In the genomic region with DNA sequence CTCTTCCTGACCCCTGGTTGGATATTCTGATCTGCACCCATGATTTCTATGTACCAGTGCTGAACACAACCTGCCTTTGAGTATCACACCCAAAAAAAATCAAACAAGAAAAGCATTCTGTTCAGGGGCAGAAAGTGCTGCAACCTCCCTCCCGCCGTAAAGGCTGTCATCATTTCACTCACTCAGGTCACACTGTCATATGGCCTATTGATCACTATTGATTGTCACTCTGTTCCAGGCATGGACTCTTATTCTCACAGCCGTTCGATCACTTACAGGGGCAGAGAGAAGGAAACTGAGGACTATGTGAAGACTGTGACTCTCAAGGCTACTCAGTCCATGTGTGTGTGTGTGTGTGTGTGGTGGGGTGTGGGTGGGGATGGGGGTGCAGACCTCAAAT, we compare ENCODE assay signal across 24 mouse cellular contexts. TPM values are rescaled to one million over a fixed set of nuclear protein-coding genes. Genes with fewer than 3 reads are reported as not detected.
DNase-seq lines count a peak whose midpoint lies in the region; ATAC-seq and TF ChIP-seq lines count a peak whose summit lies in the region.
"Had no signal": no experiment of that assay in that cellular context is flagged by ENCODE, and none has a peak within 500 bp of the region (broad histone marks: within the 10 kb centered on the region; RNA-seq: fewer than 3 reads in every experiment).

No protein-coding gene starts in this region.

- H3K36me3 ChIP-seq in liver, adult 2 months (ENCODE audit: control insufficient read depth, insufficient read depth, low read length): no peaks in the 10 kb centered on the region; the same call in 1 of the 2 replicates
- H3K36me3 ChIP-seq in liver, embryonic 11.5 days (ENCODE audit: control insufficient read depth, insufficient read depth, low read length): no peaks in the 10 kb centered on the region
- no peaks in the 10 kb centered on the region for H3K36me3 ChIP-seq in liver, embryonic 16.5 days (ENCODE audit: control insufficient read depth, insufficient read depth)
- H3K36me3 ChIP-seq in liver, embryonic 12.5 days: no peaks in the 10 kb centered on the region
- no peaks in the 10 kb centered on the region for H3K36me3 ChIP-seq in liver, postnatal 0 days (replicated peaks; ENCODE audit: insufficient read depth, low read length)
- H3K36me3 ChIP-seq: G1E had no signal

- no peaks in the 10 kb centered on the region for H3K9me3 ChIP-seq in liver, embryonic 11.5 days (ENCODE audit: control insufficient read depth, low read length)
- no peaks in the 10 kb centered on the region for H3K9me3 ChIP-seq in liver, embryonic 16.5 days (replicated peaks; ENCODE audit: control insufficient read depth, low read length)
- no peaks in the 10 kb centered on the region for H3K9me3 ChIP-seq in liver, embryonic 12.5 days (replicated peaks)
- H3K9me3 ChIP-seq in liver, postnatal 0 days (ENCODE audit: low read length): no peaks in the 10 kb centered on the region

- peak overlapping the region; percentile 81 for H3K9ac ChIP-seq in liver, adult 2 months (ENCODE audit: low read depth, low read length)
- no peak overlapping the region for H3K9ac ChIP-seq in liver, embryonic 11.5 days (ENCODE audit: low read depth, low read length)
- no peak overlapping the region for H3K9ac ChIP-seq in liver, embryonic 16.5 days (ENCODE audit: low read depth, low read length)
- no peak overlapping the region for H3K9ac ChIP-seq in liver, embryonic 12.5 days
- H3K9ac ChIP-seq in liver, postnatal 0 days (replicated peaks): no peak overlapping the region

- no peak overlapping the region; the same call in 1 of the 2 replicates for H3K4me3 ChIP-seq in liver, adult 2 months (ENCODE audit: insufficient read depth, low read depth, low read length)
- H3K4me3 ChIP-seq in liver, embryonic 11.5 days (ENCODE audit: low read depth, low read length): no peak overlapping the region
- no peak overlapping the region for H3K4me3 ChIP-seq in liver, embryonic 16.5 days (ENCODE audit: low read depth, low read length)
- no peak overlapping the region for H3K4me3 ChIP-seq in liver, embryonic 12.5 days
- H3K4me3 ChIP-seq in liver, postnatal 0 days (ENCODE audit: low read depth, low read length): no peak overlapping the region

- no peak overlapping the region for H3K4me2 ChIP-seq in liver, embryonic 11.5 days
- peak overlapping the region; percentile 38 for H3K4me2 ChIP-seq in liver, embryonic 16.5 days (ENCODE audit: low read depth, low read length)
- no peak overlapping the region for H3K4me2 ChIP-seq in liver, embryonic 12.5 days
- H3K4me2 ChIP-seq in liver, postnatal 0 days (ENCODE audit: low read depth, low read length): peak overlapping the region; percentile 32

- H3K79me2 ChIP-seq in liver, adult 2 months (ENCODE audit: control insufficient read depth, insufficient read depth, low read length): peaks cover 19% of the 10 kb centered on the region; the same call in 1 of the 2 replicates

- H3K27me3 ChIP-seq in liver, adult 2 months (ENCODE audit: control insufficient read depth, insufficient read depth, low read length): no peaks in the 10 kb centered on the region
- no peaks in the 10 kb centered on the region for H3K27me3 ChIP-seq in liver, embryonic 11.5 days (replicated peaks; ENCODE audit: control insufficient read depth, insufficient read depth, low read length)
- no peaks in the 10 kb centered on the region for H3K27me3 ChIP-seq in liver, embryonic 16.5 days (ENCODE audit: control insufficient read depth, insufficient read depth, low read depth, low read length)
- no peaks in the 10 kb centered on the region for H3K27me3 ChIP-seq in liver, embryonic 12.5 days (replicated peaks)
- no peaks in the 10 kb centered on the region for H3K27me3 ChIP-seq in liver, postnatal 0 days (ENCODE audit: insufficient read depth, low read length)
- H3K27me3 ChIP-seq: CH12.LX had no signal

- no peak for TF ChIP-seq EP300 in liver, postnatal 0 days (IDR thresholded peaks at IDR 0.05; ENCODE audit: low read depth)

- WGBS in liver, adult 2 months: 21% methylated on average over 4 of the region's 4 CpGs
- WGBS in liver, embryonic 11.5 days: 68% methylated on average over 4 of the region's 4 CpGs
- 50% methylated on average over 4 of the region's 4 CpGs for WGBS in liver, embryonic 16.5 days (ENCODE audit: insufficient replicate concordance)
- WGBS in liver, embryonic 12.5 days (ENCODE audit: insufficient replicate concordance): 58% methylated on average over 4 of the region's 4 CpGs
- WGBS in liver, postnatal 0 days (ENCODE audit: insufficient replicate concordance): 47% methylated on average over 4 of the region's 4 CpGs

- no peak for TF ChIP-seq POLR2A in liver, adult 2 months (IDR thresholded peaks at IDR 0.05; ENCODE audit: extremely low read depth, insufficient read depth, low read length)

- peaks cover 30% of the 10 kb centered on the region for H3K4me1 ChIP-seq in liver, adult 2 months (ENCODE audit: control insufficient read depth, insufficient read depth, low read length)
- no peaks in the 10 kb centered on the region for H3K4me1 ChIP-seq in liver, embryonic 11.5 days (replicated peaks; ENCODE audit: control insufficient read depth, insufficient read depth, low read length)
- H3K4me1 ChIP-seq in liver, embryonic 16.5 days (ENCODE audit: control insufficient read depth, low read depth, low read length): no peaks in the 10 kb centered on the region
- no peaks in the 10 kb centered on the region for H3K4me1 ChIP-seq in liver, embryonic 12.5 days
- no peaks in the 10 kb centered on the region for H3K4me1 ChIP-seq in liver, postnatal 0 days (ENCODE audit: insufficient read depth)

- peak; percentile 79 for DNase-seq in liver, adult 2 months (ENCODE audit: extremely low read depth, low read depth, low spot score)
- no peak for DNase-seq in liver, embryonic 11.5 days (ENCODE audit: low spot score)
- DNase-seq in liver, postnatal 0 days: no peak
- DNase-seq in liver: no peak
- DNase-seq: adrenal gland, adult 2 months; adrenal gland, adult 8-10 months; adrenal gland, postnatal 10 days; adrenal gland, postnatal 14 days; adrenal gland, postnatal 25 days; adrenal gland, postnatal 36 days; B cell, adult 2 months; cerebellum, adult 11 months; cerebellum, adult 11-12 months; cerebellum, adult 18-20 months had no signal

- no peak for TF ChIP-seq CTCF in liver, adult 2 months (IDR thresholded peaks at IDR 0.05; ENCODE audit: low read depth, low read length)
- no peak for TF ChIP-seq CTCF in liver, postnatal 0 days (IDR thresholded peaks at IDR 0.05; ENCODE audit: low read depth)

- no peak for ATAC-seq in liver, embryonic 11.5 days (replicated peaks; ENCODE audit: low FRiP score)
- ATAC-seq in liver, embryonic 16.5 days (ENCODE audit: low read depth): peak; percentile 55
- ATAC-seq in liver, embryonic 12.5 days: no peak
- ATAC-seq in liver, postnatal 0 days: 0 out of 2 replicates have a peak, but pooled peaks have one; percentile 28
- ATAC-seq: activated CD4-positive, CD25-positive, alpha-beta regulatory T cell, adult 4 months; CD4-positive, CD25-positive, alpha-beta regulatory T cell, adult 4 months; Patski had no signal

- H3K27ac ChIP-seq in liver, adult 2 months (replicated peaks; ENCODE audit: insufficient read depth, low read depth, low read length): peak overlapping the region; percentile 86
- no peak overlapping the region for H3K27ac ChIP-seq in liver, embryonic 11.5 days (ENCODE audit: low read depth, low read length)
- no peak overlapping the region for H3K27ac ChIP-seq in liver, embryonic 16.5 days (ENCODE audit: low read length)
- H3K27ac ChIP-seq in liver, embryonic 12.5 days: no peak overlapping the region
- H3K27ac ChIP-seq in liver, postnatal 0 days (ENCODE audit: low read depth): no peak overlapping the region

RNA-seq across cellular contexts. Expression of gene C8b, which starts 2.1 kb away (rescaled TPM):
- 244 and 263 TPM in 2 replicates for total RNA-seq in liver, adult 2 months (2014; rRNA removed)
- 62.9 and 83.5 TPM in 2 replicates for polyA plus RNA-seq in liver, adult 2 months (2012; rRNA removed)
- polyA plus RNA-seq in liver, embryonic 11.5 days (2014; fragmentation: Nextera tagmentation; extraction: Ambion mirVana): 2.3 and 2.4 TPM in 2 replicates
- polyA plus RNA-seq in liver, embryonic 16.5 days (2015; fragmentation: Nextera tagmentation; extraction: Ambion mirVana): 76.4 and 95.1 TPM in 2 replicates
- polyA plus RNA-seq in liver, embryonic 12.5 days (2016; fragmentation: Nextera tagmentation; extraction: Ambion mirVana): 5.3 and 5.7 TPM in 2 replicates
- 79.2 and 81.8 TPM in 2 replicates for polyA plus RNA-seq in liver, postnatal 0 days (2015; fragmentation: Nextera tagmentation; extraction: Ambion mirVana)
- total RNA-seq: adrenal gland, adult 18-20 months; MEL had no signal
- polyA plus RNA-seq: activated CD4-positive, CD25-positive, alpha-beta regulatory T cell, adult 4 months; C2C12; CD4-positive, CD25-positive, alpha-beta regulatory T cell, adult 4 months; G1E; Patski had no signal

Comparison
In these comparisons a context has a peak if more than half of its experiments do, and no peak if none do; other contexts are left out.
1. ATAC-seq: peak in liver, embryonic 16.5 days (single experiment) and liver, postnatal 0 days (single experiment); none in liver, embryonic 11.5 days (single experiment) and liver, embryonic 12.5 days (single experiment).
2. H3K4me2 ChIP-seq: peak in liver, embryonic 16.5 days (single experiment) and liver, postnatal 0 days (single experiment); none in liver, embryonic 11.5 days (single experiment) and liver, embryonic 12.5 days (single experiment).